Mouse (Mus musculus) erythroblast, embryonic 14.5 days (primary cell): ENCODE data around the gene Grn. TPM values are rescaled to one million over a fixed set of nuclear protein-coding genes. Genes with fewer than 3 reads are reported as not detected.

ENCODE experiments used
- H3K27me3 ChIP-seq: 2 replicates; pipeline ENCODE4 v1.6.1; 2012; ENCODE audit warnings: inconsistent platforms; ENCODE audit not compliant: control insufficient read depth
- H3K36me3 ChIP-seq: 2 replicates; pipeline ENCODE4 v1.6.1; 2012; ENCODE audit warnings: mild to moderate bottlenecking, inconsistent platforms; ENCODE audit not compliant: control insufficient read depth
- H3K4me1 ChIP-seq: 2 replicates; pipeline ENCODE4 v1.6.1; 2012; ENCODE audit warnings: inconsistent platforms; ENCODE audit not compliant: control insufficient read depth
- H3K4me3 ChIP-seq: replicated peaks from 2 replicates; pipeline ENCODE3; 2012; ENCODE audit warnings: moderate library complexity, mild to moderate bottlenecking, inconsistent platforms
- H3K9me3 ChIP-seq: 2 replicates; pipeline ENCODE4 v1.6.1; 2012; ENCODE audit warnings: low read length, inconsistent platforms, mixed read lengths; ENCODE audit not compliant: control insufficient read depth
- GATA1 ChIP-seq: IDR thresholded peaks from 2 replicates; pipeline ENCODE4 v1.6.1; 2012; ENCODE audit warnings: low read length, inconsistent platforms, mixed read lengths
- TAL1 ChIP-seq: IDR thresholded peaks from 3 replicates; pipeline ENCODE4 v1.6.1; 2012; ENCODE audit warnings: low read length, inconsistent platforms, mixed read lengths
- polyA plus RNA-seq: library from polyadenylated mRNA; stranded (reverse); fragments of >175 nt; gene quantifications from 2 replicates; pipeline ENCODE4 v1.2.3, GENCODE M21; 2012

Grn gene
- polyA plus RNA-seq, 1 experiment, result 1.8 TPM

- Histone ChIP-seq H3K27me3 (peaks cover 46% of the 10 kb centered on the region), H3K4me1 (peaks cover 39% of the 10 kb centered on the region), H3K4me3 (no peak overlapping the region), H3K9me3 (no peaks in the 10 kb centered on the region), H3K36me3 (peaks cover 2% of the 10 kb centered on the region; the same call in 1 of the 2 replicates)
- TF ChIP-seq TAL1 (no peak), GATA1 (no peak)
These were observed 17.1 kb upstream of the Grn start for GRCm38 (mm10) chr11:102413059-102413458.

GRCm38 (mm10) chr11:102415034-102415802 is 14.9 kb upstream of the Grn start:
- peaks cover 18% of the 10 kb centered on the region for H3K4me1 ChIP-seq
- peaks cover 3% of the 10 kb centered on the region for H3K9me3 ChIP-seq
- H3K4me3 ChIP-seq, result no peak overlapping the region
- peaks cover 62% of the 10 kb centered on the region for H3K27me3 ChIP-seq
- peaks cover 2% of the 10 kb centered on the region; the same call in 1 of the 2 replicates for H3K36me3 ChIP-seq
- no peak for TF ChIP-seq GATA1
- no peak for TF ChIP-seq TAL1

- Histone ChIP-seq H3K36me3 (no peaks in the 10 kb centered on the region), H3K9me3 (peaks cover 6% of the 10 kb centered on the region), H3K27me3 (peaks cover 77% of the 10 kb centered on the region), H3K4me3 (no peak overlapping the region), H3K4me1 (peaks cover under 1% of the 10 kb centered on the region)
- TF ChIP-seq GATA1 (no peak), TAL1 (no peak)
These were observed 13.0 kb upstream of the Grn start for GRCm38 (mm10) chr11:102417160-102417559.

GRCm38 (mm10) chr11:102418887-102419286 is 11.2 kb upstream of the Grn start:
- peaks cover 65% of the 10 kb centered on the region for H3K27me3 ChIP-seq
- H3K4me1 ChIP-seq, result no peaks in the 10 kb centered on the region
- peaks cover 6% of the 10 kb centered on the region for H3K9me3 ChIP-seq
- H3K36me3 ChIP-seq, result no peaks in the 10 kb centered on the region
- TF ChIP-seq TAL1 (no peak), GATA1 (no peak)
- no peak overlapping the region for H3K4me3 ChIP-seq

- peaks cover 6% of the 10 kb centered on the region for H3K9me3 ChIP-seq
- H3K4me3 ChIP-seq, result no peak overlapping the region
- H3K4me1 ChIP-seq, result no peaks in the 10 kb centered on the region
- TF ChIP-seq GATA1, result no peak
- TF ChIP-seq TAL1, result no peak
- no peaks in the 10 kb centered on the region for H3K36me3 ChIP-seq
- peaks cover 57% of the 10 kb centered on the region for H3K27me3 ChIP-seq
These were observed 8.6 kb upstream of the Grn start for GRCm38 (mm10) chr11:102421559-102421958.

GRCm38 (mm10) chr11:102424666-102425065 is 5.4 kb upstream of the Grn start:
- Histone ChIP-seq H3K36me3 (no peaks in the 10 kb centered on the region), H3K27me3 (peaks cover 58% of the 10 kb centered on the region), H3K9me3 (peaks cover 4% of the 10 kb centered on the region), H3K4me3 (no peak overlapping the region), H3K4me1 (peaks cover 8% of the 10 kb centered on the region)
- TF ChIP-seq TAL1, result no peak
- TF ChIP-seq GATA1, result no peak

GRCm38 (mm10) chr11:102425555-102426316 is 4.4 kb upstream of the Grn start:
- Histone ChIP-seq H3K36me3 (no peaks in the 10 kb centered on the region), H3K27me3 (peaks cover 51% of the 10 kb centered on the region), H3K4me1 (peaks cover 19% of the 10 kb centered on the region), H3K9me3 (0 out of 2 replicates have a peak, but pooled peaks cover 3% of the 10 kb centered on the region), H3K4me3 (no peak overlapping the region)
- TF ChIP-seq TAL1 (no peak), GATA1 (no peak)

GRCm38 (mm10) chr11:102428981-102429540 is 1.1 kb upstream of the Grn start:
- Histone ChIP-seq H3K4me1 (peaks cover 38% of the 10 kb centered on the region), H3K4me3 (peak overlapping the region; percentile 72), H3K36me3 (peaks cover 2% of the 10 kb centered on the region; the same call in 1 of the 2 replicates), H3K9me3 (no peaks in the 10 kb centered on the region), H3K27me3 (peaks cover 49% of the 10 kb centered on the region)
- TF ChIP-seq GATA1, result no peak
- no peak for TF ChIP-seq TAL1

GRCm38 (mm10) chr11:102429551-102429950 is 564 bp upstream of the Grn start:
- Histone ChIP-seq H3K27me3 (peaks cover 44% of the 10 kb centered on the region), H3K36me3 (peaks cover 2% of the 10 kb centered on the region), H3K9me3 (no peaks in the 10 kb centered on the region), H3K4me1 (peaks cover 41% of the 10 kb centered on the region), H3K4me3 (peak overlapping the region; percentile 72)
- TF ChIP-seq TAL1 (no peak), GATA1 (no peak)
